Mouse (Mus musculus): ENCODE data around the gene Psmd13. TPM values are rescaled to one million over a fixed set of nuclear protein-coding genes. Genes with fewer than 3 reads are reported as not detected.

Psmd13 gene
- polyA plus RNA-seq, 1 experiment = 13.2 TPM

- Histone ChIP-seq H3K9me3 (ENCODE audit: control insufficient read depth, low read length) (no peaks in the 10 kb centered on the region), H3K27me3 (ENCODE audit: control insufficient read depth) (peaks cover 29% of the 10 kb centered on the region), H3K4me3 (replicated peaks) (no peak within 1 kb of the TSS), H3K36me3 (ENCODE audit: control insufficient read depth) (no peaks in the 10 kb centered on the region), H3K4me1 (ENCODE audit: control insufficient read depth) (no peaks in the 10 kb centered on the region)
- TF ChIP-seq TAL1 (IDR thresholded peaks at IDR 0.05; ENCODE audit: low read length) (no peak), GATA1 (IDR thresholded peaks at IDR 0.05; ENCODE audit: low read length) (no peak)
Observed at GRCm38 (mm10) chr7:140844905-140845665, 36.7 kb upstream of the Psmd13 start, which contains the start of gene Scgb1c1. Scgb1c1 (plus strand) TSS chr7:140845547.

- H3K9me3 ChIP-seq (ENCODE audit: control insufficient read depth, low read length) = no peaks in the 10 kb centered on the region
- TF ChIP-seq GATA1 (IDR thresholded peaks at IDR 0.05; ENCODE audit: low read length) = no peak
- TF ChIP-seq TAL1 (IDR thresholded peaks at IDR 0.05; ENCODE audit: low read length) = no peak
- H3K4me1 ChIP-seq (ENCODE audit: control insufficient read depth) = no peaks in the 10 kb centered on the region
Observed at GRCm38 (mm10) chr7:140845683-140846082, 36.1 kb upstream of the Psmd13 start.

GRCm38 (mm10) chr7:140846676-140847075 lies 35.1 kb upstream of the Psmd13 start:
- peaks cover 7% of the 10 kb centered on the region for H3K36me3 ChIP-seq (ENCODE audit: control insufficient read depth)
- no peak overlapping the region for H3K4me3 ChIP-seq (replicated peaks)
- TF ChIP-seq GATA1 (IDR thresholded peaks at IDR 0.05; ENCODE audit: low read length) = no peak
- no peak for TF ChIP-seq TAL1 (IDR thresholded peaks at IDR 0.05; ENCODE audit: low read length)
- H3K4me1 ChIP-seq (ENCODE audit: control insufficient read depth) = no peaks in the 10 kb centered on the region
- no peaks in the 10 kb centered on the region for H3K9me3 ChIP-seq (ENCODE audit: control insufficient read depth, low read length)
- H3K27me3 ChIP-seq (ENCODE audit: control insufficient read depth) = peaks cover 15% of the 10 kb centered on the region

More at GRCm38 (mm10) chr7:140845683-140846082, 36.1 kb upstream of the Psmd13 start:
- Histone ChIP-seq H3K36me3 (ENCODE audit: control insufficient read depth) (peaks cover 3% of the 10 kb centered on the region; the same call in 1 of the 2 replicates), H3K4me3 (replicated peaks) (no peak overlapping the region), H3K27me3 (ENCODE audit: control insufficient read depth) (peaks cover 24% of the 10 kb centered on the region)

- Histone ChIP-seq H3K9me3 (ENCODE audit: control insufficient read depth, low read length) (no peaks in the 10 kb centered on the region), H3K4me3 (replicated peaks) (no peak within 1 kb of the TSS), H3K4me1 (ENCODE audit: control insufficient read depth) (peaks cover 3% of the 10 kb centered on the region), H3K27me3 (ENCODE audit: control insufficient read depth) (peaks cover 5% of the 10 kb centered on the region), H3K36me3 (ENCODE audit: control insufficient read depth) (peaks cover 20% of the 10 kb centered on the region)
- TF ChIP-seq GATA1 (IDR thresholded peaks at IDR 0.05; ENCODE audit: low read length) (no peak), TAL1 (IDR thresholded peaks at IDR 0.05; ENCODE audit: low read length) (no peak)
Observed at GRCm38 (mm10) chr7:140847755-140848580, 33.8 kb upstream of the Psmd13 start, which contains the start of gene Odf3. Odf3 (plus strand) TSS chr7:140847805.

- TF ChIP-seq GATA1 (IDR thresholded peaks at IDR 0.05; ENCODE audit: low read length) = no peak
- no peak for TF ChIP-seq TAL1 (IDR thresholded peaks at IDR 0.05; ENCODE audit: low read length)
- H3K4me3 ChIP-seq (replicated peaks) = no peak overlapping the region
- H3K36me3 ChIP-seq (ENCODE audit: control insufficient read depth) = peaks cover 26% of the 10 kb centered on the region
- H3K27me3 ChIP-seq (ENCODE audit: control insufficient read depth) = peaks cover 5% of the 10 kb centered on the region
- H3K9me3 ChIP-seq (ENCODE audit: control insufficient read depth, low read length) = no peaks in the 10 kb centered on the region
- peaks cover 4% of the 10 kb centered on the region for H3K4me1 ChIP-seq (ENCODE audit: control insufficient read depth)
Observed at GRCm38 (mm10) chr7:140848591-140848990, 33.2 kb upstream of the Psmd13 start.

- Histone ChIP-seq H3K27me3 (ENCODE audit: control insufficient read depth) (no peaks in the 10 kb centered on the region), H3K4me1 (ENCODE audit: control insufficient read depth) (peaks cover 29% of the 10 kb centered on the region), H3K4me3 (replicated peaks) (no peak overlapping the region), H3K36me3 (ENCODE audit: control insufficient read depth) (peaks cover 43% of the 10 kb centered on the region), H3K9me3 (ENCODE audit: control insufficient read depth, low read length) (no peaks in the 10 kb centered on the region)
- TF ChIP-seq GATA1 (IDR thresholded peaks at IDR 0.05; ENCODE audit: low read length) (no peak), TAL1 (IDR thresholded peaks at IDR 0.05; ENCODE audit: low read length) (no peak)
Observed at GRCm38 (mm10) chr7:140851916-140852315, 29.9 kb upstream of the Psmd13 start.

GRCm38 (mm10) chr7:140853386-140853785 lies 28.4 kb upstream of the Psmd13 start:
- H3K36me3 ChIP-seq (ENCODE audit: control insufficient read depth) = peaks cover 48% of the 10 kb centered on the region
- no peak for TF ChIP-seq GATA1 (IDR thresholded peaks at IDR 0.05; ENCODE audit: low read length)
- no peak for TF ChIP-seq TAL1 (IDR thresholded peaks at IDR 0.05; ENCODE audit: low read length)

GRCm38 (mm10) chr7:140854483-140854882 lies 27.3 kb upstream of the Psmd13 start:
- Histone ChIP-seq H3K27me3 (ENCODE audit: control insufficient read depth) (no peaks in the 10 kb centered on the region), H3K9me3 (ENCODE audit: control insufficient read depth, low read length) (no peaks in the 10 kb centered on the region), H3K36me3 (ENCODE audit: control insufficient read depth) (peaks cover 59% of the 10 kb centered on the region), H3K4me1 (ENCODE audit: control insufficient read depth) (peaks cover 51% of the 10 kb centered on the region), H3K4me3 (replicated peaks) (peak overlapping the region; percentile 79)
- TF ChIP-seq TAL1 (IDR thresholded peaks at IDR 0.05; ENCODE audit: low read length) (no peak), GATA1 (IDR thresholded peaks at IDR 0.05; ENCODE audit: low read length) (no peak)

More at GRCm38 (mm10) chr7:140853386-140853785, 28.4 kb upstream of the Psmd13 start:
- H3K27me3 ChIP-seq (ENCODE audit: control insufficient read depth) = no peaks in the 10 kb centered on the region
- peaks cover 40% of the 10 kb centered on the region for H3K4me1 ChIP-seq (ENCODE audit: control insufficient read depth)
- H3K4me3 ChIP-seq (replicated peaks) = no peak overlapping the region
- no peaks in the 10 kb centered on the region for H3K9me3 ChIP-seq (ENCODE audit: control insufficient read depth, low read length)

- TF ChIP-seq GATA1 (IDR thresholded peaks at IDR 0.05; ENCODE audit: low read length) (no peak), TAL1 (IDR thresholded peaks at IDR 0.05; ENCODE audit: low read length) (no peak)
- Histone ChIP-seq H3K4me3 (replicated peaks) (peak overlapping the region; percentile 79), H3K27me3 (ENCODE audit: control insufficient read depth) (no peaks in the 10 kb centered on the region), H3K4me1 (ENCODE audit: control insufficient read depth) (peaks cover 53% of the 10 kb centered on the region), H3K36me3 (ENCODE audit: control insufficient read depth) (peaks cover 66% of the 10 kb centered on the region), H3K9me3 (ENCODE audit: control insufficient read depth, low read length) (no peaks in the 10 kb centered on the region)
Observed at GRCm38 (mm10) chr7:140855181-140855580, 26.6 kb upstream of the Psmd13 start.
